Mouse (Mus musculus): ENCODE measurements at regions not wholly inside any gene's neighbourhood (a gene's known extent, or its start where the extent isn't known, plus 50 kb on each side); places are given as distances from the start of the nearest gene placed in this dataset.

DNA sequence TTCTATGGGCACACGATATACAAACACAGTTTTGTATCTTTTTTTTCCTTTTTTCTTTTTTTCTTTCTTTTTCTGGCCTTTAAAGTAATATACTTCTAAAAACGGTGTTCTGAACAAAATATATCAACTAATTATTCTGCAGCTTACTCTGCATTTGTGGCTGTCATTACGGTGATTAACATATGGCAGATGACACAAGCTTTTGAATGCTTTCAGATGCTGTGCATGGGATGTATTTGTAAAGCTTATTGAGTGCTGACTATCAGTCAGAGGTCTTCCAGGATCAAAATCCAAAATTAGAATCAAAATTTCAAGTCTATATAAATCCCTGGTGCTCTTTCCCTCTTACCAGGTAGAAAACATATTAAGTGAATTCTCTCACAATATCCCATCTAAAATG is 853.6 kb downstream of the Stpg2 start:
- Histone ChIP-seq H3K27me3 (replicated peaks; ENCODE audit: control insufficient read depth, insufficient read depth, low read length) (no peaks in the 10 kb centered on the region), H3K36me3 (ENCODE audit: control insufficient read depth, insufficient read depth, low read length) (no peaks in the 10 kb centered on the region), H3K9ac (ENCODE audit: low read length) (no peak overlapping the region), H3K27ac (ENCODE audit: low read depth) (no peak overlapping the region), H3K4me1 (replicated peaks; ENCODE audit: control insufficient read depth, insufficient read depth, low read length) (no peaks in the 10 kb centered on the region), H3K4me3 (ENCODE audit: low read depth, low read length) (no peak overlapping the region), H3K9me3 (ENCODE audit: control insufficient read depth, low read length) (no peaks in the 10 kb centered on the region), H3K4me2 (ENCODE audit: low read length) (no peak overlapping the region)
- 79% methylated on average over 3 of the region's 3 CpGs for WGBS
- ATAC-seq (replicated peaks; ENCODE audit: low FRiP score, low TSS enrichment, low read depth) (no peak), DNase-seq (ENCODE audit: low spot score) (no peak)

DNA sequence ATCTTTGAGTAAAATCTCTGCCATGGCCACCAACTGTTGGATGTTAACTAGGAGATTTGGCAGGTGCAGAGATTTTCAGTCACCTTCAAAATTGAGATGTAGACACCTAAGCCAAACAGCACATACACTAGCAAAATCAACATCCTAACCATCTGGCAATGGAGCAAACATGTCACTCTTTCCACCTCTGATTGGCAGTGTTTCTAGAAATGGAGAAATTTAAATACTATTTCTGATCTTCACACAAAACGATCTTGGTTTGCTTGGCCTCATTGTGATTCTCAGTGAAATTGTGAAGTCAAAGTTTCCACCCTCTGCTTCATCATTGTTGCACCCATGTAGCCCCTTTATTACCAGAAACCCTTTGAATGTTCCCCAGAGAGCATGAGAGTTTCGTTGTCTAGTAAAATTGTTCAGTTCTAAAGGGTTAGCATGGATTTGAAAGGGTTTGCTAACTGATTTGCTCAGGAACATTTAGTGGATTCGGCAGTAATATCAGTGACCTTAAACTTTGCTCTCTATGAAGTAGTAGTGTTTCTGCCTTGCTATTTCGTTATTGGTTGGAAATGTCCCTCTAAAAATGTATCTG is 854.1 kb downstream of the Stpg2 start:
- Histone ChIP-seq H3K9me3 (ENCODE audit: control insufficient read depth, low read length) (no peaks in the 10 kb centered on the region), H3K4me2 (ENCODE audit: low read length) (no peak overlapping the region), H3K4me1 (replicated peaks; ENCODE audit: control insufficient read depth, insufficient read depth, low read length) (no peaks in the 10 kb centered on the region), H3K36me3 (ENCODE audit: control insufficient read depth, insufficient read depth, low read length) (no peaks in the 10 kb centered on the region), H3K27ac (ENCODE audit: low read depth) (no peak overlapping the region), H3K9ac (ENCODE audit: low read length) (no peak overlapping the region), H3K4me3 (ENCODE audit: low read depth, low read length) (no peak overlapping the region), H3K27me3 (replicated peaks; ENCODE audit: control insufficient read depth, insufficient read depth, low read length) (no peaks in the 10 kb centered on the region)
- ATAC-seq (replicated peaks; ENCODE audit: low FRiP score, low TSS enrichment, low read depth) (no peak), DNase-seq (ENCODE audit: low spot score) (no peak)
- WGBS = 83% methylated on average over 4 of the region's 4 CpGs

DNA sequence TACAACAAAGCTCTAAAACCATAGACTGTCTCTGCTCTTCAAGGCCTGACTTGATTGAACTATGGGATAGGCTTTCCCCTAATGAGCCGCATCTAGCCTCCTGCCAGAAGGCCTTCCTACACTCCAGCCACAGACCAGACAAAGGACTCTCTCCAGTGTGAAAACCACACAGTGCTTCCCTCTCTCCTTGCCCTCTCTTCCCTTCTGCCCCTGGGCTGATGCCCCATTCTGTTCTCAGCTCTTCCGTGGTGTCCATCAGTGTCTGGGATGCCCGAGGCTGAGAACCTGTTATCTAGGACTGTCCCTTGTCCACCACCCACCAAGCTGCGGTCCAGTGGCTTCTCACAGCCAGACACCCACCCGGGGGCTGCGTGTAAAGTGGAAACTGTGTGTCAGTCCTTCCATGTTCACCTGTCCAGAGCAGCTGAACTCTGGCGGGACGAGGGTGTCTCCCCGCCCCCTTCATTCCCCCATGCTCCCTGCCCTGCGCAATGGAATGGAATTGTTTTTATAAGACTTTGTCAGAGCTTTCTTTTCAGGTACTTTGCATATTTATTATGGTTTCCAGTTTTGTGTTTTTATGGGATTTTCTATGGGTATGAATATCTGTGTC is 856.4 kb downstream of the Stpg2 start:
- Histone ChIP-seq H3K4me2 (ENCODE audit: low read length) (no peak overlapping the region), H3K9ac (ENCODE audit: low read length) (no peak overlapping the region), H3K4me1 (replicated peaks; ENCODE audit: control insufficient read depth, insufficient read depth, low read length) (no peaks in the 10 kb centered on the region), H3K4me3 (ENCODE audit: low read depth, low read length) (no peak overlapping the region), H3K27me3 (replicated peaks; ENCODE audit: control insufficient read depth, insufficient read depth, low read length) (no peaks in the 10 kb centered on the region), H3K9me3 (ENCODE audit: control insufficient read depth, low read length) (no peaks in the 10 kb centered on the region), H3K27ac (ENCODE audit: low read depth) (no peak overlapping the region), H3K36me3 (ENCODE audit: control insufficient read depth, insufficient read depth, low read length) (no peaks in the 10 kb centered on the region)
- DNase-seq (ENCODE audit: low spot score) (no peak), ATAC-seq (replicated peaks; ENCODE audit: low FRiP score, low TSS enrichment, low read depth) (no peak)
- 91% methylated on average over 10 of the region's 10 CpGs for WGBS

DNA sequence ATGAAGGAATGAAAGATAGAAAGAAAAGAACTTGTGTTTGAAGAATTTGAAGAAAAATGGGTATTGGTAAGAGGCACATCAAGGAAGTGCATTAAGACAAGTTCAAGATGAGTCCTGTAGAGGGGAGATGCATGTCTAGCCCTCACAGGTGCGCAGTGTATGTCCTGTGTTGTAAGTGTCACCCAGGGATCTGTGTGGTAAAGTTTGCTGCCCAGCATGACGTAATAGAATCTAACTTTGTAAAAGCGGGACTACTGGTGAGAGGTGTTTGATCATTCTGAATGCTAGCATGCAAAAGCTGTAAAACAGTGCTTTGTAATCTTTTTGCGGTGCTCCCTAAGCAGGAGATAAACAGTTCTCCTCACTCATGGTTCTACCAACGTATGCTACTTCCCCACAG is 857.4 kb downstream of the Stpg2 start:
- no peaks in the 10 kb centered on the region for H3K36me3 ChIP-seq (ENCODE audit: control insufficient read depth, insufficient read depth, low read length)
- no peak overlapping the region for H3K9ac ChIP-seq (ENCODE audit: low read length)
- DNase-seq (ENCODE audit: low spot score) = no peak
- H3K27ac ChIP-seq (ENCODE audit: low read depth) = no peak overlapping the region
- no peak overlapping the region for H3K4me2 ChIP-seq (ENCODE audit: low read length)
- no peaks in the 10 kb centered on the region for H3K9me3 ChIP-seq (ENCODE audit: control insufficient read depth, low read length)
- H3K4me3 ChIP-seq (ENCODE audit: low read depth, low read length) = no peak overlapping the region
- no peaks in the 10 kb centered on the region for H3K4me1 ChIP-seq (replicated peaks; ENCODE audit: control insufficient read depth, insufficient read depth, low read length)
- no peak for ATAC-seq (replicated peaks; ENCODE audit: low FRiP score, low TSS enrichment, low read depth)
- H3K27me3 ChIP-seq (replicated peaks; ENCODE audit: control insufficient read depth, insufficient read depth, low read length) = no peaks in the 10 kb centered on the region
- WGBS = 80% methylated on average over 5 of the region's 5 CpGs

DNA sequence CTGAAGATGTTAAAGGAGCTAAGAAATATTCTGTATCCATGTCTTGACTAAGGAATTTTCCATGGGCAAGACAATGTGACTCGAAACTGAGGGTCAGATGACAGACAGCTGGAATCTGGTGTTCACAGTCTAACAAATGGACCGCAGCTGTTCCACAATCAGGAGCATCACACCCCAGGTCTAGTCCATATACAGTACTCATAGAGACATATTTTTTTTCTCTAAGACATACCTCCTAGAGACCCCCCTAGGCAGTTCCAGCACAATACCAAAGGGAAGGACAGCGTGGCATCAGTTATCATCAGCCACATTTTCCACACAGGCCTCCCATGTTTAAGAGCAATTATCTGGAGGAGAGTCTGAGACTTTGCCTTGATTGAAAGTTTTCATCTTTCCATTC is 878.8 kb downstream of the Stpg2 start:
- DNase-seq (ENCODE audit: low spot score) = no peak
- H3K27me3 ChIP-seq (replicated peaks; ENCODE audit: control insufficient read depth, insufficient read depth, low read length) = no peaks in the 10 kb centered on the region
- no peak overlapping the region for H3K9ac ChIP-seq (ENCODE audit: low read length)
- no peaks in the 10 kb centered on the region for H3K9me3 ChIP-seq (ENCODE audit: control insufficient read depth, low read length)
- 77% methylated on average over 3 of the region's 3 CpGs for WGBS
- H3K36me3 ChIP-seq (ENCODE audit: control insufficient read depth, insufficient read depth, low read length) = no peaks in the 10 kb centered on the region
- H3K4me3 ChIP-seq (ENCODE audit: low read depth, low read length) = no peak overlapping the region
- no peak overlapping the region for H3K27ac ChIP-seq (ENCODE audit: low read depth)
- no peak overlapping the region for H3K4me2 ChIP-seq (ENCODE audit: low read length)
- H3K4me1 ChIP-seq (replicated peaks; ENCODE audit: control insufficient read depth, insufficient read depth, low read length) = no peaks in the 10 kb centered on the region
- ATAC-seq (replicated peaks; ENCODE audit: low FRiP score, low TSS enrichment, low read depth) = no peak

DNA sequence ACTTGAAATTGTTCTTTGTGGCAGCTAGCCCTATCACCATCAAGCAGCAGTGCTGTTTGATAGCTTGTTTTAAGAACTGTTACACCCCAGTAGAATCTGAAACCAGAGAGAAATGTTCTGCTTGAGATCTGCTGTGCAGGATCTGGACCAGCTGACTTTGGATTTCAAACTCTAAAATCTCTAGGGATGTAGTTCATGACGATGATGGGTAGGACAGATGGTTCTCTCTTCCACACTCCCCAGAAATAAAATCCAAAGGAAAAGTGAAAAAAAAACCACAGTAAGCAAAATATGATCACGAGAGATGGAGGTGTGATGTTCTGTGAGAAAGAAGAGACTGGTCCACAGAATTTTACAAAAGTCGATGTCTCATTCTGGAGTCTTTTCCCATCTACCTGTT is 879.9 kb downstream of the Stpg2 start:
- Histone ChIP-seq H3K4me1 (replicated peaks; ENCODE audit: control insufficient read depth, insufficient read depth, low read length) (no peaks in the 10 kb centered on the region), H3K36me3 (ENCODE audit: control insufficient read depth, insufficient read depth, low read length) (no peaks in the 10 kb centered on the region), H3K27me3 (replicated peaks; ENCODE audit: control insufficient read depth, insufficient read depth, low read length) (no peaks in the 10 kb centered on the region), H3K4me3 (ENCODE audit: low read depth, low read length) (no peak overlapping the region), H3K9me3 (ENCODE audit: control insufficient read depth, low read length) (no peaks in the 10 kb centered on the region), H3K4me2 (ENCODE audit: low read length) (no peak overlapping the region), H3K27ac (ENCODE audit: low read depth) (no peak overlapping the region), H3K9ac (ENCODE audit: low read length) (no peak overlapping the region)
- WGBS = 81% methylated on average over 3 of the region's 3 CpGs
- ATAC-seq (replicated peaks; ENCODE audit: low FRiP score, low TSS enrichment, low read depth) (no peak), DNase-seq (ENCODE audit: low spot score) (no peak)

DNA sequence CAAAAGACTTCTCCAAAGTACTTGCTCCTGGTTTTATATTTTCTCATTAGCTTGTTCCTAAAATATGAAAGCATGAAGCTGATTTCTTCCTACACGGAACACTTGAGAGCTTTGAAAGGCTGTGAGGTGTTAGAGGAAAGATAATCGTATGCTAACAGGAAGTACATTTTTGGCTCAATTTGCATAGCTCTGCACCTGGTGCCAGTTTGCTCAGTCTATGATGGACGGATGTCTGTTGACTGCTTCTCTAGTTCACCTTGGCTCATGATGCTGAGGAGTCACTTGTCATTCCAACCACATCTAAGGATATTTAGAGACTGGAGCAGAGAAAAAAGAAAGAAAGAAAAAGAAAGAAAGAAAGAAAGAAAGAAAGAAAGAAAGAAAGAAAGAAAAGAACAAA is 882.5 kb downstream of the Stpg2 start:
- Histone ChIP-seq H3K4me1 (replicated peaks; ENCODE audit: control insufficient read depth, insufficient read depth, low read length) (no peaks in the 10 kb centered on the region), H3K27me3 (replicated peaks; ENCODE audit: control insufficient read depth, insufficient read depth, low read length) (no peaks in the 10 kb centered on the region), H3K4me2 (ENCODE audit: low read length) (no peak overlapping the region), H3K9ac (ENCODE audit: low read length) (no peak overlapping the region), H3K27ac (ENCODE audit: low read depth) (no peak overlapping the region), H3K9me3 (ENCODE audit: control insufficient read depth, low read length) (no peaks in the 10 kb centered on the region), H3K4me3 (ENCODE audit: low read depth, low read length) (no peak overlapping the region), H3K36me3 (ENCODE audit: control insufficient read depth, insufficient read depth, low read length) (no peaks in the 10 kb centered on the region)
- no peak for DNase-seq (ENCODE audit: low spot score)
- no peak for ATAC-seq (replicated peaks; ENCODE audit: low FRiP score, low TSS enrichment, low read depth)
- 85% methylated on average over 3 of the region's 3 CpGs for WGBS

DNA sequence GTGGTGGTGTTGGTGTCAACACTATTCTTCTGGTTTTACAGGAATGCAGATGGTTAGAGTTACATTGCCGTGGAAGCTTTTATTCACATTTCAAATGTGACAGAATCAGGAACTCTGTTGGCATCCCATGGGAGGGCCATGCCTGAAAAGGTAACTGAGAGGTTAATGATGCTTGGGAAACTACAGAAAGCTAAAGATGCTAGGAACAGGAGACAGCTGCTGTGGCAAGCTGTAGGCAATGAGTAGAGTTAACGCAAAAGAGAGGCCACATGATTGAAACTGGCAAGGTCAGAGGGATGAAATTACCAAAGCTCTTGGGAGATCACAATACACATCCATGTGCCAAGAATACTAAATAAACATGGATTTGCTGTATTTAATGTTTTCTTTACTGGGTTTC is 886.4 kb downstream of the Stpg2 start:
- Histone ChIP-seq H3K27me3 (replicated peaks; ENCODE audit: control insufficient read depth, insufficient read depth, low read length) (no peaks in the 10 kb centered on the region), H3K4me1 (replicated peaks; ENCODE audit: control insufficient read depth, insufficient read depth, low read length) (no peaks in the 10 kb centered on the region), H3K36me3 (ENCODE audit: control insufficient read depth, insufficient read depth, low read length) (no peaks in the 10 kb centered on the region), H3K4me3 (ENCODE audit: low read depth, low read length) (no peak overlapping the region), H3K9me3 (ENCODE audit: control insufficient read depth, low read length) (no peaks in the 10 kb centered on the region), H3K4me2 (ENCODE audit: low read length) (no peak overlapping the region), H3K9ac (ENCODE audit: low read length) (no peak overlapping the region), H3K27ac (ENCODE audit: low read depth) (no peak overlapping the region)
- DNase-seq (ENCODE audit: low spot score) (no peak), ATAC-seq (replicated peaks; ENCODE audit: low FRiP score, low TSS enrichment, low read depth) (no peak)
- 90% methylated on average over 2 of the region's 2 CpGs for whole genome bisulfite sequencing

DNA sequence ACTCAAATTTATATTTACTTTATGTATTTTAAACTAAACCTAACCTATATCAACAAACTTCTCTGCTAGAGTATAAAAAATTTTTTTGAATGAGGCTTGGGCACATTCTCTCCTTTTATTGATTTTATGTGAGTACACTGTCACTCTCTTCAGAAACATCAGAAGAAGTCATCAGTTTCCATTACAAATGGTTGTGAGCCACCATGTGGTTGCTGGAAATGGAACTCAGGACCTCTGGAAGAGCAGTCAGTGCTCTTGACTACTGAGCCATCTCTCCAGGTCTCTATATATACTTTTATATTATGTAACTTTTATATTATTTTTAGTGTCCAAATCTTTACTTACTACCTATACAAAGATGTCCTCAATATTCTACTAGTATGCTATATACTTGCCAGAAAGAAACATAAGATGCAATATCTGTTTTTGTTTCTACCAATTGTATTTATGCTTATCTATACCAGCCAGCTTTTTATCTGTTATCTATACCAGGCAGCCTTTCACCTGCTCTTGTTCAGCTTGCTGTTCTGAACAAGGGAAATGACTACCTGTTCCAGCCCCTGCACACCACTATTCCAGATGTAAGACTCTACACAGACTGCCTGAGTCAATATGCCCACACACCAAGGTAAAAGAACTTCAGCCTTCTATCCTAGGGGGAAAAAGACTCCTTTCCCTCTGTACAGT is 891.5 kb downstream of the Stpg2 start:
- no peak overlapping the region for H3K4me3 ChIP-seq (ENCODE audit: low read depth, low read length)
- H3K9ac ChIP-seq (ENCODE audit: low read length) = no peak overlapping the region
- H3K27me3 ChIP-seq (replicated peaks; ENCODE audit: control insufficient read depth, insufficient read depth, low read length) = no peaks in the 10 kb centered on the region
- no peaks in the 10 kb centered on the region for H3K9me3 ChIP-seq (ENCODE audit: control insufficient read depth, low read length)
- H3K4me2 ChIP-seq (ENCODE audit: low read length) = no peak overlapping the region
- no peaks in the 10 kb centered on the region for H3K4me1 ChIP-seq (replicated peaks; ENCODE audit: control insufficient read depth, insufficient read depth, low read length)
- no peak overlapping the region for H3K27ac ChIP-seq (ENCODE audit: low read depth)
- no peaks in the 10 kb centered on the region for H3K36me3 ChIP-seq (ENCODE audit: control insufficient read depth, insufficient read depth, low read length)
- DNase-seq (ENCODE audit: low spot score) (no peak), ATAC-seq (replicated peaks; ENCODE audit: low FRiP score, low TSS enrichment, low read depth) (no peak)

All from intestine, embryonic 14.5 days (tissue).